Mouse (Mus musculus): ENCODE measurements around the gene Gpx1. TPM values are rescaled to one million over a fixed set of nuclear protein-coding genes. Genes with fewer than 3 reads are reported as not detected.
A peak's percentile ranks its signal among the peaks of the same experiment; 100 is the strongest.

Gpx1 gene
- polyA plus RNA-seq, 1 experiment from 2014 or later: 518 TPM

DNA sequence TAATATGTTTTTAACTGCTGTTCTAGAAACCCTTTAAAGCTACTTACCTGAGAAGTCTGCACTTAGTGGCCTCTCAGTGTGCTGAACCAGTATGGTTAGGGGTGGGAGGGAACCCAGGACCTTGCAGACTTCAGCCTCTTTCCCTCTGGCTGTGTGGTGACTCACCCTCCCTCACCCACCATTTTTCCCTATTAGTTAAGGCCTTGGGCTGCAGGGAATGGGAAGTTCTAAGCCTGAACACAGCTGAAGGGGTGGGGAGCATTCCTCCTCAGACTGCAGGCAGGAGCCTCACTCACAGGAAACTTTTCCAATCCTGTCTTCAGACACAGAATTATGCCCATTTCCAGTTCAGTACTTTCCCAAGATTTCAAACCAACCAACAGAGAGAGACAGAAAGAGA is 3.1 kb downstream of the Gpx1 start:
- peaks cover 9% of the 10 kb centered on the region; the same call in 1 of the 2 replicates for H3K36me3 ChIP-seq (ENCODE audit: poor library complexity, severe bottlenecking)
- H3K27ac ChIP-seq: no peak overlapping the region
- no peaks in the 10 kb centered on the region for H3K27me3 ChIP-seq
- no peak overlapping the region for H3K9ac ChIP-seq
- H3K4me1 ChIP-seq: peaks cover 26% of the 10 kb centered on the region
- no peaks in the 10 kb centered on the region for H3K9me3 ChIP-seq (replicated peaks)
- H3K4me3 ChIP-seq: no peak overlapping the region
- no peak for ATAC-seq
- no peak overlapping the region for H3K4me2 ChIP-seq

DNA sequence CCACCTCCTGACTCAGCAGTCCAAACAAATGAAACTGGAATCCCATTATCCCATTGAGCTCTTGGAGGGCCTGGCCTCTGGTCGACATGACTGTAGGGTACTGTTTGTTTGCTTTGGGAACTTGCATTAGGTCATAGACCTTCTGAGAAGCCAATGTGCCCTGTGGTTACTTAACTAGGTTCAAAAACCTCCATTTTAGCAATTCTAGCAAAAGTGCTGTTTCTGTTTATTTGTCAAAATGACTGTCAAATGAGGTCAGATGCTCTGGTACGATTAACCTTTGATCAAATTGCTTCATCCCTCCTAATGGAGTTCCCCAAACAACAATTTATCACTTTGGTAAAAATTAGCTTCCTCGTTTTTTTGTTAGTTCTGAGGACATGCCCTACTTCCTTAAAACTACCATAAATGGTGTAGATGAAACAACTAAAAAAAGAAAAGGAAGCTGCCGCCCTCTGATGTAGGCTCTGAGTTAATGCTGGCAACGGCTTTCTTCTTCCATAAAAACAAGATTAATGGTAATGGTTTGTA is 3.7 kb downstream of the Gpx1 start:
- H3K27me3 ChIP-seq: no peaks in the 10 kb centered on the region
- peaks cover 30% of the 10 kb centered on the region for H3K4me1 ChIP-seq
- 63% methylated on average over 5 of the region's 5 CpGs for WGBS
- ATAC-seq: no peak
- H3K4me2 ChIP-seq: no peak overlapping the region
- H3K27ac ChIP-seq: no peak overlapping the region; the same call in 1 of the 2 replicates
- no peaks in the 10 kb centered on the region for H3K9me3 ChIP-seq (replicated peaks)
- H3K36me3 ChIP-seq (ENCODE audit: poor library complexity, severe bottlenecking): peaks cover 9% of the 10 kb centered on the region; the same call in 1 of the 2 replicates
- H3K4me3 ChIP-seq: no peak overlapping the region
- H3K9ac ChIP-seq: no peak overlapping the region

DNA sequence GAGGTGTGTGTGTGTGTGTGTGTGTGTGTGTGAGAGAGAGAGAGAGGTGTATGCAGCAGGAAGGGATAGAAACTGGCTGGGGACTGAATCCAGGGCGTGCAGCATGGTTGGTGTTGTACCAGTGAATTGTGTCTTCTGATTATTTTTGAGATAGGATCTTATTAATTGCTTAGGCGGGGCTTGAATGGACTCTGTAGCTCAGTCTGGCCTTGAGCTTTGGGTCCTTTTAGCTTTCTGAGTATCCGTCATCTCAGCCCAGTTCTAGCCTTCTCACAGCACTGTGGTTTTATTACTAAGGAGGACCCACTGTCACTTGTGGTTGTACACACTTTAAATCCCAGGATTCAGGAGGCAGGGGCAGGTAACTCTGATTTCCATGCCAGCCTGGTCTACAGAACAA is 4.6 kb downstream of the Gpx1 start:
- Histone ChIP-seq H3K9me3 (replicated peaks) (no peaks in the 10 kb centered on the region), H3K36me3 (ENCODE audit: poor library complexity, severe bottlenecking) (0 out of 2 replicates have a peak, but pooled peaks cover under 1% of the 10 kb centered on the region), H3K9ac (0 out of 2 replicates have a peak overlapping the region, but pooled peaks have one; percentile 8), H3K27me3 (no peaks in the 10 kb centered on the region), H3K27ac (no peak overlapping the region), H3K4me2 (no peak overlapping the region), H3K4me3 (no peak overlapping the region), H3K4me1 (peaks cover 29% of the 10 kb centered on the region)
- ATAC-seq: no peak
- 87% methylated on average over 3 of the region's 3 CpGs for WGBS

DNA sequence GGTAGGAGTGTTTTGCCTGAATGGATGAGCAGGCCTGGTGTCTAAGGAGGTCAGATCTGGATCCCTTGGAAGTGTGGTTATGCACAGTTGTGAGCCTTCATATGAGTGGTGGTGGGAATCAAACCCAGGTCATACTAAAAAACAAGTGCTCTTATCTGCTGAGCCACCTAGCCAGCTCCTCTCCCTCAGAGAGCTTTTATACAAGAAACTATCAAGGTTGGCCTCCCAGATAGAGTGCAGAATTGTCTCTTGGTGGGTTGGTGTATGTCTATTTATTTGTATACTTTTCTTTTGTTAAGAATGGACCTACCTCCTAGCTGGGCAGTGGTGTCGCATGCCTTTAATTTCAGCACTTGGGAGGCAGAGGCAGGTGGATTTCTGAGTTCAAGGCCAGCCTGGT is 5.1 kb downstream of the Gpx1 start:
- Histone ChIP-seq H3K9ac (no peak overlapping the region), H3K4me3 (no peak overlapping the region), H3K9me3 (replicated peaks) (no peaks in the 10 kb centered on the region), H3K27ac (no peak overlapping the region), H3K4me2 (no peak overlapping the region), H3K36me3 (ENCODE audit: poor library complexity, severe bottlenecking) (no peaks in the 10 kb centered on the region), H3K27me3 (no peaks in the 10 kb centered on the region), H3K4me1 (peaks cover 29% of the 10 kb centered on the region)
- no peak for ATAC-seq
- WGBS: 100% methylated on average over 1 of the region's 1 CpGs

DNA sequence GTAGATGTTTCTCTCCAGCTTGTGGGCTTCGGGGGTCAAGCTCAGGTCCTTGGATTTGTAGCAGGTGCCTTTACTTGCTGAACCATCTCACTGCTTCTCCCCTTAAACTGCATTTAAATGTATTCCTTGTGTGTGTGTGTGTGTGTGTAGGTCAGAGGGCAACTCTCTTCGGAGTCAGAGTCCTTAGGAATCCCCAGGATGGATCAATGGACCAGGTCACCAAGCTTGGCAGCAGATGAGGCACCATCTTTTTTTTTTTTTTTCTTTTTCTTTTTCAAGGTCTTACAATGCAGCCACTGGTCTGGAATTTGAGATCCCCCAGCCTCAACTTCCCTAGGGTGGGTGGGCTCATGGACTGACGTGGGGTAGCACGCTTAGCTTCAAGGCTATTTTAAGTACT is 5.8 kb downstream of the Gpx1 start:
- Histone ChIP-seq H3K4me2 (no peak overlapping the region), H3K4me3 (no peak overlapping the region), H3K36me3 (ENCODE audit: poor library complexity, severe bottlenecking) (no peaks in the 10 kb centered on the region), H3K4me1 (peaks cover 36% of the 10 kb centered on the region), H3K27me3 (no peaks in the 10 kb centered on the region), H3K9me3 (replicated peaks) (no peaks in the 10 kb centered on the region), H3K27ac (no peak overlapping the region), H3K9ac (no peak overlapping the region)
- ATAC-seq: no peak
- 79% methylated on average over 4 of the region's 4 CpGs for WGBS

DNA sequence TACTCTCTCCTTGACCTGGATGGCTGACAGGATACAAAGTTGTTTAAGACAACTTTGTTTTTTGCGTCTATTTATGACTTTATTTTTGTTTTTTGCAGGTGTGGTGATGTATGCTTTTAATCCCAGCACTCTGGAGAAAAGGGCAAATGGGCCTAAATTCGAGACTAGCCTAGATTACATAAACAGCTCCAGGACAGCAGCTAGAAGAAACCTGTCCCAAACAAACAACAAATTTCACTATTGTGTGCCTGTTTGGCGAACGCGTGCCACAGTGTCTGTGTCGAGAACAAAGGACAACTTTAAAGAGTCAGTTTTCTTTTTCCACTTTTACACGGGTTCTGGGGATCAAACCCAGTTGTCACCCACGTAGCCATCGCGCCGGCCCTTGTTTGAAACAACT is 8.3 kb downstream of the Gpx1 start:
- 7% methylated on average over 11 of the region's 11 CpGs for WGBS
- peak overlapping the region; percentile 94 for H3K9ac ChIP-seq
- no peak for ATAC-seq

DNA sequence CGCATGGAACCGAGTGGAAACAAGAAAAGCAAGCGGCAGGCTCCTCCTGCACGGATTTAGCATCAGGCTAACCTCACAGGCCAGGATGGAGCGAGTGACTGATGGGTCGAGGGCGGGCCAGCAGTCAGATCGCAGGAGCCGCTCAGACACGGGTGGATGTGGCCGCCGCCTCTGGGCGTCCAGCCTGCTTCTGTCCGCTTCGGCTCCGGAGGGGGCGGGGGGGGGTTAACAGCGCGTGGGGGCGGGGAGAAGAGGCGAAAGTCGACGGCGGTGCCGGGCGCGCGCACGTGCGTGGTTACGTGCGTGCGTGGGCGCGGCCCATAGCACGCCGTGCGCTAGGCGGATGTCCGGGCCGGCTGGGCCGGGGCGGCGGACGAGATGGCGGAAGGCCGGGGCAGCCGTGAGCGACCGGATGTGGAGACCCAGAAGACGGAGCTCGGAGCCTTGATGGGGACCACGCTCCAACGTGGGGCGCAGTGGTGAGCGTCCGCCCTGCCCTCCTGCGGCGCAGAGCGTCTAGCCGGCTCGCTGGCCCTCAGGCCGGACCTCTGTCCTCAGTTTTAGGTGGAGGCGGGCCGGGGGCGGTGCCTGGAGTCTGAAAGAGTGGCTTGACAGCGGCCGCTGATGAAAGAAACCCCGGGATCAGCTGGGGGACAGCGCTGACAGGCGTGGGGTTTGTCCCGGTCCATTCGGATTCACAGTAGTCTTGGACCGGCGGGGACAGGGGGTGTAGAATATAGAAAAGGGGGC is 9.0 kb downstream of the Gpx1 start, which contains the start of gene Usp4:
Gene Usp4 (plus strand): TSS at position 314 of the 750 bp plus-strand sequence.
- H3K27me3 ChIP-seq: no peaks in the 10 kb centered on the region
- peak within 1 kb of the TSS; percentile 92 for H3K27ac ChIP-seq
- peak; percentile 96 for ATAC-seq
- no peaks in the 10 kb centered on the region for H3K9me3 ChIP-seq (replicated peaks)
- H3K4me2 ChIP-seq: peak within 1 kb of the TSS; percentile 81
- WGBS: 0% methylated on average over 72 of the region's 75 CpGs
- H3K36me3 ChIP-seq (ENCODE audit: poor library complexity, severe bottlenecking): peaks cover 31% of the 10 kb centered on the region
- H3K9ac ChIP-seq: peak within 1 kb of the TSS; percentile 94
- peaks cover 29% of the 10 kb centered on the region for H3K4me1 ChIP-seq
- peak within 1 kb of the TSS; percentile 95 for H3K4me3 ChIP-seq

More for the DNA sequence above, 8.3 kb downstream of the Gpx1 start:
- H3K36me3 ChIP-seq (ENCODE audit: poor library complexity, severe bottlenecking): peaks cover 24% of the 10 kb centered on the region
- peak overlapping the region; percentile 92 for H3K27ac ChIP-seq
- H3K4me3 ChIP-seq: peak overlapping the region; percentile 95
- H3K4me2 ChIP-seq: peak overlapping the region; percentile 81
- peaks cover 29% of the 10 kb centered on the region for H3K4me1 ChIP-seq
- H3K9me3 ChIP-seq (replicated peaks): no peaks in the 10 kb centered on the region
- H3K27me3 ChIP-seq: no peaks in the 10 kb centered on the region

DNA sequence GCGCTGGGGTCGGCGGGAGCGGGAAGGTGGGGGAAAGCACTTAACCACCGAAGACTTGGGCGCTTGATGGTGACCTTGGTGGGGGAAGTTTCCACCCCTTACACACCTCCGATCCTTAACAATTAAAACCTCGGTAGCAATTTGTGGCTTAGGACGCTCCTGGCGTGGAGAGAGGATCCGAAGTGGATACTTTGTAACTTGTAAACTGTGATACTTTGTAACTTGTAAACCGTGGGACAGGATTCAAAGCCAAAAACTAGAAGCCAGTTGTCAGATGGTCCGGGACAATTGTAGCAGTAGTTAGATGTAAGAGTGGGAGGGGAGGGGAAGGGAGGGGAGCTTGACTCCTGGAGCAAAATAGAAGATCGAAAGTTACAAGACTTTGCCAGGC is 9.6 kb downstream of the Gpx1 start:
- Histone ChIP-seq H3K9me3 (replicated peaks) (no peaks in the 10 kb centered on the region), H3K9ac (peak overlapping the region; percentile 94), H3K4me3 (peak overlapping the region; percentile 95), H3K36me3 (ENCODE audit: poor library complexity, severe bottlenecking) (peaks cover 36% of the 10 kb centered on the region), H3K4me1 (peaks cover 29% of the 10 kb centered on the region), H3K27me3 (no peaks in the 10 kb centered on the region), H3K4me2 (peak overlapping the region; percentile 81), H3K27ac (peak overlapping the region; percentile 92; the same call in 1 of the 2 replicates)
- 9% methylated on average over 14 of the region's 14 CpGs for WGBS
- no peak; the same call in 1 of the 2 replicates for ATAC-seq

DNA sequence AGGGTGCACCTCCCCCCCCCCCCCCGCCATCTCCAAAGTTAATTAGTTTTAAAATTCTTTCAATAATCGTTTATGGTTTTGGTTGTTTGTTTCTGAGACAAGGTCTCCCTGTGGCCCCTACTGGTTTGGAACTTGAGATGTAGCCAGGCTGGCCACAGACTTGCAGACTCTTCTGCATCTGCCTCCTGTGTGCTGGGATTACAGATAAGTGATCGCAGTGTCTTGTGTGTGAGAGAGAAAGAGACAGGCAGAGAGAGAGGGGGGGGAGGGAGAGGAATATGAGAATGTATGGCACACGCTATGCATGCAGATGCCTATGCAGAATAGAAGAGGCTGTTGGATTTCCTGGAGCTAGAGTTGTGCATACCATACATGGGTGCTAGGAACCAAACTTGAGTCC is 11.0 kb downstream of the Gpx1 start:
- Histone ChIP-seq H3K27me3 (no peaks in the 10 kb centered on the region), H3K27ac (no peak overlapping the region), H3K4me3 (no peak overlapping the region), H3K9ac (no peak overlapping the region), H3K9me3 (replicated peaks) (no peaks in the 10 kb centered on the region), H3K4me1 (peaks cover 29% of the 10 kb centered on the region), H3K4me2 (no peak overlapping the region), H3K36me3 (ENCODE audit: poor library complexity, severe bottlenecking) (peaks cover 51% of the 10 kb centered on the region)
- ATAC-seq: no peak
- WGBS: 91% methylated on average over 4 of the region's 4 CpGs

DNA sequence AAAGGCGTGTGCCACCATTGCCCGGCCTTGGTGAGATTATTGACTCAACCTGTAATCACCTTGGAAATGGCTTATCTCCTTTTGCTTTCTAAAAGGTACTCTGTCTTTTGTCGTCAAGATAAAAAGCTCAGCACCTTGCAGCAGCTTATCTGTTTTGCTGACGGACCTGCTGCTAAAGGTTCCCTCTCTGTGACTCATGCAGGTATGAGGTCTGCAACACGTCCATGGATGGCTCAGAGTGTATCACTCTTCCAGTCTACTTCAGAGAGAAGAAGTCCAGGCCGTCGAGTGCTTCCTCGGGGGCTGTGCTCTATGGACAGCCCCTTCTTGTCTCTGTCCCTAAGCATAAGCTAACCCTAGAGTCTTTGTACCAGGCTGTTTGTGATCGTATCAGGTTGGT is 39.5 kb downstream of the Gpx1 start:
- Histone ChIP-seq H3K27ac (no peak overlapping the region), H3K36me3 (ENCODE audit: poor library complexity, severe bottlenecking) (peaks cover 97% of the 10 kb centered on the region), H3K4me3 (no peak overlapping the region), H3K4me2 (no peak overlapping the region), H3K4me1 (no peaks in the 10 kb centered on the region), H3K27me3 (no peaks in the 10 kb centered on the region), H3K9me3 (replicated peaks) (no peaks in the 10 kb centered on the region), H3K9ac (no peak overlapping the region)
- WGBS: 93% methylated on average over 9 of the region's 9 CpGs
- ATAC-seq: no peak

DNA sequence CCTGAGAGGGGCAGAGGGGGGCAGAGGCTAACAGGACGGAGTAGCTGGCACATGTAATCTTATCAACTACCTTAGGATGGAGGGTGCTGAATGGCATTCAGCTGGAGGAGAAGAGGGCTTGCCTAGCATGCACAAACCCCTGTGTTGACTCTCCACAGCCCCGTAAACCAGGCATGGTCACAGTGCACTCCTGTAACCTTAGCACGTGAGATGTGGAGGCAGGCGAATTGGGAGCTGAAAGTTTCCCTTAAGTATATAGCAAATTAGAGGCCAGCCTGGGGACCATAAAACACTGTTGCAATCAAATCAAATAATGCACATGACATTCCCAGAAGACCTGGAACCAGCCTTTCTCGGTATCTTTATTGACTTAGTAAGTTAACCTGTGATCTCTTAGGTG is 40.0 kb downstream of the Gpx1 start:
- no peaks in the 10 kb centered on the region for H3K4me1 ChIP-seq
- 95% methylated on average over 5 of the region's 5 CpGs for WGBS
- peaks cover 97% of the 10 kb centered on the region for H3K36me3 ChIP-seq (ENCODE audit: poor library complexity, severe bottlenecking)
- H3K9me3 ChIP-seq (replicated peaks): no peaks in the 10 kb centered on the region
- H3K27ac ChIP-seq: no peak overlapping the region
- H3K4me3 ChIP-seq: no peak overlapping the region
- no peak for ATAC-seq
- no peaks in the 10 kb centered on the region for H3K27me3 ChIP-seq
- H3K4me2 ChIP-seq: no peak overlapping the region
- H3K9ac ChIP-seq: no peak overlapping the region

DNA sequence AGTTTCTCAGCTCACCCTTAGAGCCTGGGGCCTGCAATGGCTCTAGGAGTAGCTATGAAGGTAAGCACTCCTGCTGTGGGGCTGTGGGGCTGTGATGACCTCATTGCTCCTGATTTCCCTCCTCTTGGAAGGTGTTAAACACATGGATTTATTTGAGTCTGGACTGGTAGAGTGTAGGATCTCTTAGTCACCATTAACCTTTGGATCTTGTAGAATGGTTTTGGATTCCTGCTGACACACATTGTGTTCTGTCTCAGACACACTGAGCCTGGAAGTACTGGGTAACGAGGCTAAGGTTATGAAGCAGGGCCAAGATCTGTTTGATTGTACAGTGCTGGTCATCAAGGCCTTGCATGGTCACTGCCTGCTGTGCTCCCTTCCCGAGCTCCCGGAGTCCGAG is 40.6 kb downstream of the Gpx1 start:
- no peak overlapping the region for H3K4me3 ChIP-seq
- no peak overlapping the region for H3K4me2 ChIP-seq
- no peak for ATAC-seq
- no peak overlapping the region for H3K27ac ChIP-seq
- 87% methylated on average over 4 of the region's 4 CpGs for WGBS
- H3K4me1 ChIP-seq: no peaks in the 10 kb centered on the region
- H3K36me3 ChIP-seq (ENCODE audit: poor library complexity, severe bottlenecking): peaks cover 97% of the 10 kb centered on the region
- no peaks in the 10 kb centered on the region for H3K27me3 ChIP-seq
- no peak overlapping the region for H3K9ac ChIP-seq
- H3K9me3 ChIP-seq (replicated peaks): no peaks in the 10 kb centered on the region
